14 mouse cellular contexts compared by ENCODE assay signal in genomic region chr3:84214501-84214900, GRCm38 (mm10). TPM values are rescaled to one million over a fixed set of nuclear protein-coding genes. Genes with fewer than 3 reads are reported as not detected.
DNase-seq lines count a peak whose midpoint lies in the region; ATAC-seq and TF ChIP-seq lines count a peak whose summit lies in the region.
"Had no signal": no experiment of that assay in that cellular context is flagged by ENCODE, and none has a peak within 500 bp of the region (broad histone marks: within the 10 kb centered on the region; RNA-seq: fewer than 3 reads in every experiment).

No protein-coding gene starts in this region.

- H3K4me2 ChIP-seq in forebrain, embryonic 15.5 days (replicated peaks): no peak overlapping the region
- H3K4me2 ChIP-seq in liver, postnatal 0 days (ENCODE audit: low read depth, low read length): no peak overlapping the region
- no peak overlapping the region for H3K4me2 ChIP-seq in liver, embryonic 12.5 days
- H3K4me2 ChIP-seq in neural tube, embryonic 13.5 days: peak overlapping the region; percentile 69
- H3K4me2 ChIP-seq: stomach, embryonic 15.5 days had no signal

- H3K4me1 ChIP-seq in forebrain, embryonic 15.5 days: peaks cover 81% of the 10 kb centered on the region
- peaks cover 52% of the 10 kb centered on the region for H3K4me1 ChIP-seq in forebrain, embryonic 10.5 days
- H3K4me1 ChIP-seq in liver, postnatal 0 days (ENCODE audit: insufficient read depth): peaks cover 8% of the 10 kb centered on the region; the same call in 1 of the 2 replicates
- H3K4me1 ChIP-seq in liver, embryonic 12.5 days: no peaks in the 10 kb centered on the region
- peaks cover 97% of the 10 kb centered on the region for H3K4me1 ChIP-seq in neural tube, embryonic 13.5 days (replicated peaks)
- H3K4me1 ChIP-seq: stomach, embryonic 15.5 days had no signal

- WGBS in forebrain, embryonic 15.5 days: 69% methylated on average over 6 of the region's 6 CpGs
- WGBS in forebrain, embryonic 10.5 days: 89% methylated on average over 6 of the region's 6 CpGs
- 61% methylated on average over 6 of the region's 6 CpGs for WGBS in liver, postnatal 0 days (ENCODE audit: insufficient replicate concordance)
- 65% methylated on average over 6 of the region's 6 CpGs for WGBS in liver, embryonic 12.5 days (ENCODE audit: insufficient replicate concordance)
- WGBS in neural tube, embryonic 13.5 days: 84% methylated on average over 6 of the region's 6 CpGs

- H3K36me3 ChIP-seq in forebrain, embryonic 15.5 days: peaks cover 7% of the 10 kb centered on the region
- peaks cover 8% of the 10 kb centered on the region for H3K36me3 ChIP-seq in forebrain, embryonic 10.5 days (replicated peaks)
- H3K36me3 ChIP-seq in liver, postnatal 0 days (replicated peaks; ENCODE audit: insufficient read depth, low read length): no peaks in the 10 kb centered on the region
- H3K36me3 ChIP-seq in liver, embryonic 12.5 days: no peaks in the 10 kb centered on the region
- peaks cover 7% of the 10 kb centered on the region for H3K36me3 ChIP-seq in neural tube, embryonic 13.5 days
- H3K36me3 ChIP-seq: stomach, embryonic 15.5 days had no signal

- no peak for TF ChIP-seq CTCF in liver, postnatal 0 days (IDR thresholded peaks at IDR 0.05; ENCODE audit: low read depth)

- no peak for ATAC-seq in forebrain, embryonic 15.5 days (replicated peaks)
- peak; percentile 62 for ATAC-seq in liver, postnatal 0 days
- ATAC-seq in liver, embryonic 12.5 days: no peak
- no peak for ATAC-seq in neural tube, embryonic 13.5 days (ENCODE audit: low read depth)
- ATAC-seq: inflammation-experienced regulatory T-cells, adult 6 months had no signal

- no peak for TF ChIP-seq EP300 in liver, postnatal 0 days (IDR thresholded peaks at IDR 0.05; ENCODE audit: low read depth)

- H3K9ac ChIP-seq in forebrain, embryonic 15.5 days (replicated peaks): no peak overlapping the region
- H3K9ac ChIP-seq in liver, postnatal 0 days (replicated peaks): no peak overlapping the region
- no peak overlapping the region for H3K9ac ChIP-seq in liver, embryonic 12.5 days
- 0 out of 2 replicates have a peak overlapping the region, but pooled peaks have one; percentile 62 for H3K9ac ChIP-seq in neural tube, embryonic 13.5 days
- H3K9ac ChIP-seq: liver, embryonic 14.5 days; stomach, embryonic 15.5 days had no signal

- H3K27me3 ChIP-seq in forebrain, embryonic 15.5 days: no peaks in the 10 kb centered on the region
- peaks cover 4% of the 10 kb centered on the region; the same call in 1 of the 2 replicates for H3K27me3 ChIP-seq in forebrain, embryonic 10.5 days (ENCODE audit: poor library complexity, severe bottlenecking)
- peaks cover 5% of the 10 kb centered on the region; the same call in 1 of the 2 replicates for H3K27me3 ChIP-seq in liver, postnatal 0 days (ENCODE audit: insufficient read depth, low read length)
- peaks cover 21% of the 10 kb centered on the region for H3K27me3 ChIP-seq in liver, embryonic 12.5 days (replicated peaks)
- H3K27me3 ChIP-seq in neural tube, embryonic 13.5 days: no peaks in the 10 kb centered on the region
- H3K27me3 ChIP-seq: stomach, embryonic 15.5 days had no signal

- H3K27ac ChIP-seq in forebrain, embryonic 15.5 days (replicated peaks): peak overlapping the region; percentile 87; the same call in 1 of the 2 replicates
- H3K27ac ChIP-seq in forebrain, embryonic 10.5 days: no peak overlapping the region
- H3K27ac ChIP-seq in liver, postnatal 0 days (ENCODE audit: low read depth): 0 out of 2 replicates have a peak overlapping the region, but pooled peaks have one; percentile 18
- no peak overlapping the region for H3K27ac ChIP-seq in liver, embryonic 12.5 days
- H3K27ac ChIP-seq in neural tube, embryonic 13.5 days (replicated peaks): peak overlapping the region; percentile 61
- H3K27ac ChIP-seq: embryonic facial prominence, embryonic 10.5 days; liver, embryonic 14.5 days; stomach, embryonic 15.5 days had no signal

- H3K4me3 ChIP-seq in forebrain, embryonic 15.5 days: no peak overlapping the region
- no peak overlapping the region for H3K4me3 ChIP-seq in forebrain, embryonic 10.5 days
- H3K4me3 ChIP-seq in liver, postnatal 0 days (ENCODE audit: low read depth, low read length): no peak overlapping the region
- no peak overlapping the region for H3K4me3 ChIP-seq in liver, embryonic 12.5 days
- no peak overlapping the region for H3K4me3 ChIP-seq in neural tube, embryonic 13.5 days
- H3K4me3 ChIP-seq: embryonic facial prominence, embryonic 10.5 days; myocyte; stomach, embryonic 15.5 days had no signal

- no peaks in the 10 kb centered on the region for H3K9me3 ChIP-seq in forebrain, embryonic 15.5 days
- no peaks in the 10 kb centered on the region for H3K9me3 ChIP-seq in forebrain, embryonic 10.5 days
- H3K9me3 ChIP-seq in liver, postnatal 0 days (ENCODE audit: low read length): no peaks in the 10 kb centered on the region
- no peaks in the 10 kb centered on the region for H3K9me3 ChIP-seq in liver, embryonic 12.5 days (replicated peaks)
- no peaks in the 10 kb centered on the region for H3K9me3 ChIP-seq in neural tube, embryonic 13.5 days
- H3K9me3 ChIP-seq: embryonic facial prominence, embryonic 10.5 days; stomach, embryonic 15.5 days had no signal

- no peak for DNase-seq in forebrain, embryonic 10.5 days (ENCODE audit: extremely low spot score, low spot score)
- peak; percentile 60 for DNase-seq in liver, postnatal 0 days
- peak; percentile 81 for DNase-seq in cerebellum, adult 9-10 months
- DNase-seq in thymus, postnatal 14 days: no peak
- no peak for DNase-seq in thymus, postnatal 0 days (ENCODE audit: low spot score)

RNA-seq across cellular contexts. Expression of gene Gm6525, which starts 40.6 kb away (rescaled TPM):
- 3.3 and 4.2 TPM in 2 replicates for polyA plus RNA-seq in forebrain, embryonic 15.5 days (2015; fragmentation: Nextera tagmentation; extraction: Ambion mirVana)
- polyA plus RNA-seq in forebrain, embryonic 10.5 days (2016; fragmentation: Nextera tagmentation; extraction: Ambion mirVana): 0.87 and 1.5 TPM in 2 replicates
- 0.14 and 0.21 TPM in 2 replicates for polyA plus RNA-seq in liver, postnatal 0 days (2015; fragmentation: Nextera tagmentation; extraction: Ambion mirVana)
- 0.30 TPM in 1 of 2 replicates, not detected in the other for polyA plus RNA-seq in liver, embryonic 12.5 days (2016; fragmentation: Nextera tagmentation; extraction: Ambion mirVana)
- 2.0 and 3.5 TPM in 2 replicates for polyA plus RNA-seq in neural tube, embryonic 13.5 days (2015; fragmentation: Nextera tagmentation; extraction: Ambion mirVana)
- polyA plus RNA-seq in thymus, postnatal 0 days (2015; fragmentation: Nextera tagmentation; extraction: Ambion mirVana): 0.13 TPM in 1 of 2 replicates, not detected in the other
- polyA plus RNA-seq: gonadal fat pad, adult 2 months had no signal

RNA-seq across cellular contexts. Expression of gene Mnd1, which starts 58.9 kb away (rescaled TPM):
- polyA plus RNA-seq in forebrain, embryonic 15.5 days (2015; fragmentation: Nextera tagmentation; extraction: Ambion mirVana): 2.5 and 3.9 TPM in 2 replicates
- polyA plus RNA-seq in forebrain, embryonic 10.5 days (2016; fragmentation: Nextera tagmentation; extraction: Ambion mirVana): 14.7 and 15.3 TPM in 2 replicates
- polyA plus RNA-seq in liver, postnatal 0 days (2015; fragmentation: Nextera tagmentation; extraction: Ambion mirVana): 8.3 and 9.9 TPM in 2 replicates
- polyA plus RNA-seq in liver, embryonic 12.5 days (2016; fragmentation: Nextera tagmentation; extraction: Ambion mirVana): 12.3 and 12.8 TPM in 2 replicates
- 2.2 and 2.8 TPM in 2 replicates for polyA plus RNA-seq in neural tube, embryonic 13.5 days (2015; fragmentation: Nextera tagmentation; extraction: Ambion mirVana)
- 12.5 and 14.9 TPM in 2 replicates for polyA plus RNA-seq in thymus, postnatal 0 days (2015; fragmentation: Nextera tagmentation; extraction: Ambion mirVana)

Comparison
In these comparisons a context has a peak if more than half of its experiments do, and no peak if none do; other contexts are left out.
1. H3K27ac ChIP-seq: peak in forebrain, embryonic 15.5 days (single experiment), liver, postnatal 0 days (single experiment) and neural tube, embryonic 13.5 days (single experiment); none in forebrain, embryonic 10.5 days (single experiment) and liver, embryonic 12.5 days (single experiment).
2. DNase-seq: peak in liver, postnatal 0 days (single experiment) and cerebellum, adult 9-10 months (single experiment); none in forebrain, embryonic 10.5 days (single experiment), thymus, postnatal 14 days (single experiment) and thymus, postnatal 0 days (single experiment).